Mouse (Mus musculus): ENCODE measurements around the gene Taf1b.
"Not testable (repeated sequence)": the region's sequence is repeated elsewhere in the genome, so short reads cannot be mapped to it uniquely, and the experiment has no call there.

Taf1b gene

DNA sequence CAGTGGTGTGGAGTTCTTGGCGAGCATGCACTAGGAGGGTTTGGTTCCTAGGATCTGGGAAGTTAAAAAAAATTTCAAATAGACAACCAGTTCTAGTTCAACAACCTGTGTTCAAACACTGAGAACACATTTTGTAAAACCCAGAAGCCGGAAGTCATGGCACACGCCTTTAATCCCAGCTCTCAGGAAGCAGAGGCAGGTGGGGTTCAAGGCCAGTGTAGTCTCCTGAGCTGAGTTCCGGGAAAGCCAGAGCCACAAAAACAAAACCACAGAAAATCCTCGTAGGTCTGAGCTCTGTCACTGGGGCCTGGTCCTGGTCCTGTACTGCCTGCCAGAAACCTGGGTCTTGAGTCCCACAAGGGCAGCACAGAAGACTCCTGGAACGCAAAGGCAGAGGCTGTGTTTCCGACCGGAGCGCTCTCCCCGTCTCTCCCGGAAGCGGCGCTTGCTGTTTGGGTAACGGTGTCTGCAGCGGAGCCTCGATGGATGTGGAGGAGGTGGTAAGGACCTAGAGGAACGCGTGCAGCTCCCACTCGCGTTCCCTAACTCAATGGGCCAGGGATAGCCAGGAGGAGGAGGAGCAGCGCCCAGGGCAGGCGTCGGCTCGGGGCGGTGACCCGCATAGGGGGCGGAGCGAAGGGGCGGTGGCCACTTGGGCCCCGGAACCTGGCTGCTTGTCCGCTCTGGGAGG is at the start of gene Taf1b:
TSS of gene Taf1b (plus strand) at position 210 of the 691 bp plus-strand sequence.
- DNase-seq (ENCODE audit: low read depth): peak; percentile 93

DNA sequence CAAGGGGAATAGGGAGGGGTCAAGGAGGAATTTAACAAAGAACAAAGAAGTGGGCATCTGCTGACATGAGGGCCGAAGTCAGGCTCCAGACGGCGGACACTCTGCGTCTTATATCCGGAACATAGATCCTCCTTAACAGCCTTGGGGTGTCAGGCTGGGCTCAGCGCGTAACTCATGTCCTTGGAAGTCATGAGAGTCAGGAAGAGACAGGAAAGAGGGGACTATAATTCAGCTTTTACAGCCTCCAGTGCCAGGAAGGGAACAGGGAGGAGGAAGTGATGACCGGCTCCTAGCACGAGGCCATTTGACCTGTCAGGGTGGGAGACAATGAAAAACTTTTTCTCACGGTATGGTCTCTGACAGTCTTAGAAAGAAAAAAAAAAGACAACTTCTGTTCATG is 37.8 kb upstream of the Taf1b start:
- DNase-seq (ENCODE audit: low read depth): no peak

DNA sequence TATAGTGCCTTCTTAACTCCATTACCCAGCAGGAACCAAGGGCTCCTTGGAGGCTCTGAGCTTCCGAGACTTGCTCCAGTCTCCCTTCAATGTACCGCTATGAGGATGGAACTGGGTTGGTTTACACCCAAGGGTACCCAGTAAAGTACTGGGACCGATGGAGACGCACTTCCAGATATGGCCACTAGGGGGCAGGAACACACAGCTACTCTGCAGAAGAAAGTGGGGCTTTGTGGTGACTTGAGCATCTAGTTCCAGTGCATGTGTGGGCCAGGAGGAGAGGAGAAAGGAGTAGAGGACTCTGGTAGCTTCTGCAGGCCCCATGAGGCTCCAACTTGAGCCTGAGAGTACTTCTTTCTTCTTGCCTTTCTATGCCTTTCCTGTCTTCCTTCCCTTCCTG is 36.0 kb upstream of the Taf1b start:
- peak; percentile 44 for DNase-seq (ENCODE audit: low read depth)

DNA sequence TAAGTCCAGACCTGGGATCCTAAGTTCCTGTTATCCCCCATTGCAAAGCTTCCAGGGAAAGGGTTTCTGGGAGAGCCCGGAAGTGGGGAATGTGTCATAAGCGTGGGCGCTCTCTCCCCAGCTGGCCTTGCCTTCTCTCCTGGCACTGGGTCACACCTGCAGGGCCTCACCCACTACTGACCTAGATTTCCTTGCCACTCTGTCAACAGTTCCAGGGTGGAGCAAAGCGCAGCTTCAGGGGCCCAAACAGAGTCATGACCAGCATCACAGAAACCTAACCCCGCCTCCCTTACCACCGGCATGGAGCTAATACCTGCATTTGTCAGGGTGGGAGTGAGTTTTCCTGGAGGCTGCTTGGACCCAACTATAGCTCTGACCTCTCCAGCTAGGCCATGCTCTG is 34.7 kb upstream of the Taf1b start:
- DNase-seq (ENCODE audit: low read depth): not testable (repeated sequence)

GRCm38 (mm10) chr12:24468966-24469365 is 29.2 kb upstream of the Taf1b start:
- DNase-seq (ENCODE audit: low read depth): no peak

DNA sequence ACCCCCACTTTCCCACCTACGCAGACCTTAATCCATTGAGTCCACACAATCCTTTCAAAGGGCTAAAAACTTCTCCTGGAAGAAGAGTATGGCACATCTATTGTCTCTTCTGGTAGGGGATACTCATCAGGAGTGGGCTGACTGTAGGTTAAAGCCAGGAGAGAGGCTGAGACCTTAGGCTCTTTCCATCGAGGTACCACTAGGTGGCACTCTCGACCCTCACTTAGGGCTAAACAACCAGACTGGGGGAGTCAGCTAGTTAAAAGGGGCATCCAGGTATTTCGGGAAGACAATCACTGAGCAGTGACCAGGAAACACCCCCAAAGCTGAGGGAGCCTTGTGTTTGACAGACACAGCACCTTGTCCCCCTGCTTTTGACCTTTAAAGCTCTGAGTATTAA is 27.2 kb upstream of the Taf1b start:
- peak; percentile 78 for DNase-seq (ENCODE audit: low read depth)

- no peak for DNase-seq (ENCODE audit: low read depth)
Observed at GRCm38 (mm10) chr12:24473221-24473620, 24.9 kb upstream of the Taf1b start.

GRCm38 (mm10) chr12:24484930-24485329 is 13.2 kb upstream of the Taf1b start:
- no peak for DNase-seq (ENCODE audit: low read depth)

DNA sequence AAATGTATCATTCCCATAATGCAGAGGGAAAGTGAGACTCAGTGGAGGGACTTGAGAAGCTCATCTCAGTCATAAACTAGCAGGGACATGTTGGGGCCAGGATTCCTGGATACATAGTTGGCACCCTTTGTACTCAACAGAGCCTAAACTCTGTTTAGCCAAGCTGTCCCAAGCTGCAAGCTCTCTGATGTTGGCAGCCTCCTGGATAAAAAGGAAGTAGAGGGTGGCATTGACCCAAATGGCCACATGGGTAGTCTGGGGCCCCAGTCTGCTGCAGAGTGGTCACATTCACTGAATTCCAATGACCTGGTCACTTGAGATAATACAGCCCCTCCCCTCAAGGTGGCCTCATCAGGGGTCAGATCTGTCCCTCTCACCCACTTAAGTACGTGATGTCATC is 11.3 kb upstream of the Taf1b start:
- no peak for DNase-seq (ENCODE audit: low read depth)

DNA sequence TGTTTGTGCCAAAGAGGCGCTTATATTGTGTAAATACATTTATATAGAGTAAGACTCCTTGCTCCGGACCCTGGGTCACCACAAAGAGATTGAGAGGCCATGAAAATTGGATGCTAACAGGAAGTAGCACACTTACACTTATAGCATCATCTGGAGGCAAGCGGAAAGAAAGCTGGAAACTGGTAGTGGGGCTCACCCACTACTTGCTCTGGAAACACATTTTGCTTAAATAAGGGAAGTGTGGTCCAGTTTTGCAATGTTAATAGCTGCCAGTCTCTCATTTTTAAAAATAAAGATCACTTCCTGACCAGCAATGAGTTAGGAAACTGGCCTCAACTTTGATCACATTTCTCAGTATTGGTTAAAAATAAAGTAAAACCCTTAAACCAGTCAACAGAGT is 5.7 kb upstream of the Taf1b start:
- not testable (repeated sequence) for DNase-seq (ENCODE audit: low read depth)

GRCm38 (mm10) chr12:24493011-24493410 is 5.1 kb upstream of the Taf1b start:
- DNase-seq (ENCODE audit: low read depth): peak; percentile 46

DNA sequence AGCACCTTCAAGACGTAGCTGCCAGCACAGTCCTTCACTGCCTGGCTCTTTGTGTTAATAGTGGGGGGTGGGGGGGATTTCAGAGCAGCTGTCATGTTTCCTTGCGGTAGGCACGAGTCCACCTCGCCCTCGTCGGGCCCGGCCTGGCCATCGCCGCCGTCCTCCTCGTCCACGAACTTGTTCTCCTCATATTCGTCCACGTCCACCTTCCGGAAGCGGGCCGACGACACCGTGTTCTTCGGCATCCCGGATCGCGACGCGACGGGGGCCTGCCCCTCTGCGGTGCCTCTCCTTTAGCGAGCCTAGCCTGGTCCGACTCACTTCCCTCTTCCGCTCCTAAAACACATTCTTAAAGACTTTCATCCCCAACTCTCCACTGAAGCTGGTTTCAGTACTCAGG is 4.7 kb upstream of the Taf1b start:
- DNase-seq (ENCODE audit: low read depth): peak; percentile 54

DNA sequence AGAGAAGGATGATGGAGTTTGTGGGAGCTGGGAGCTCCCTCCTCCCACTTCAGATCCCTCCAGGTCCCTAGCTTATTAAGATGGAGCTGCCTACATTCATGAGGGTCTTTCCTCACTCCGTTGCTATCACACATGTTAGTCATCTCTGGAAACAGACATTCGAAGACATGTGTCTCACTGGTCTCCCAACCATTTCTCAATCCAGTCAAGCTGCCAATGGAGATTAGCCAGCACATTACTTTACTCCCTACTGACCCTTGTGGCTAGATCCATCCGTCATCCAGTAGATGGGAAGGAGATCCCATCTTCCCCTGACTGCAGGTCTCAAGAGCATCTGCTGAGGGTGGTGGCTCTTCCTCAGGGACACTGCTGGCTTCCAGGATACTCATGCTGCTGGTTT is 3.4 kb upstream of the Taf1b start:
- not testable (repeated sequence) for DNase-seq (ENCODE audit: low read depth)

DNA sequence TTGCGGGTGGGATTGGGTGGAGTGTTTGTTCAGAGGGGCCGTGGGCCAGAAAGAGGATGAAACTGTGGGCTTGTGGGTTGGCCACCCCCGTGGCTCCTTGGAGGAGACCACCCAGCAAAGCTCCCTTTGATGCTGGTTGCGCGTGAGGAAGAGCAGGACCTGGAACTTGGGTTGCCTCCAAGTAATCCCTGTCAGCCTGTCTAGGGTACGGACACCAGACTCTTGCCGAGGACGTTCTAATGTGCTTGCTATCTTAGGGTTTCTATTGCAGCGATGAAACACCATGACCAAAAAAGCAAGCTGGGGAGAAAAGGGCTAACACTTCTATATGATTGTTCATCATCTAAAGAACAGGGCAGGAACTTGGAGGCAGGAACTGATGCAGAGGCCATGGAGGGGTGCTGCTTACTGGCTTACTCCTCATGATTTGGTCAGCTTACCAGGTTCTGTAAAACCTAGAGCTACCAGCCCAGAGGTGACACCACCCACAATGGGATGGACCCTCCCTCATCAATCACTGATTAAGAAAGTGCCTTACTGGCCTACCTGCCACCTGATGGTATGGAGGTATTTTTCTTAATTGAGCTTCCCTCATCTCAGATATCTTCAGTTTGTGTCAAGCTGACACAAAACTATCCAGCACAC is 804 bp downstream of the Taf1b start:
- not testable (repeated sequence) for DNase-seq (ENCODE audit: low read depth)

GRCm38 (mm10) chr12:24517118-24517517 is 19.0 kb downstream of the Taf1b start:
- no peak for DNase-seq (ENCODE audit: low read depth)

DNA sequence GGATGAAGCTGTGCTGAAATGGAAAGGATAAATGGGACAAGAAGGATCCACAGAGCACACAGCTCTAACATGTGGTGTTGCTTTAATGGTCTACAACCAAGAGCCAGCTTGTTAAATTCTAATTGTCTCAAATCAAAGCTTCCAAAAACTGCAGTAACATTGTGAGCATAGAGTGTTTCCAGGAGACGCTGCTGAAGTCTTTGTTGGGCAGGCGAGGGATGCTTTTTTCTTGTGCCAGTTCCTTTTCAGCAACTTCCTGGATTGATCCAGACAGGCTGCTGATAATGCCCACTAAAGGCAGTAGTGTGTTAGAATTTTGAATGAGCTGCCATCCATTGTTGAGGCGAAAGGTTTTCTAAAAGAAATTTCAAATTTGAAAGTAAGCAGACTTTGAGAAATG is 22.9 kb downstream of the Taf1b start:
- DNase-seq (ENCODE audit: low read depth): no peak

GRCm38 (mm10) chr12:24525065-24525464 is 26.9 kb downstream of the Taf1b start:
- DNase-seq (ENCODE audit: low read depth): not testable (repeated sequence)

GRCm38 (mm10) chr12:24536390-24536789 is 38.2 kb downstream of the Taf1b start:
- DNase-seq (ENCODE audit: low read depth): peak; percentile 46

DNA sequence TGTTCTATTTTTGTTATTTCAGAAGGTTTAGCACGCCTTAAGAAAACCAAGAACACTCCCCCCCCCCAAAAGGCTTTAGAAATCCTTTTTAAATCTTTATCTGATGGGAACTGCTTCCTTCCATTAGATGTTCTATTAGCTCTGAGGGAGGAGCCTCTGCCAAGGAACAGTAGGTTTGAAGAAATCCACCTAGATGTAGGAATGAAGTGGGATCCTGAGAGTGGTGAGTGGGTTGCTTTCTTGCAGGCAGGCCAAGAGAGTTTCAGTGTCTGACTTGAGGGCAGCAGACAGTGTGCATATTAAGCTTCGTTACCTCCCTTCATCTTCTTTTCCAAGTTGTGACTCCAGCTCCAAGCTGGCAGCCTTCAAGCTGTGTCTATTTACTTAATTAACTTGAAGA is 39.0 kb downstream of the Taf1b start:
- peak; percentile 11 for DNase-seq (ENCODE audit: low read depth)

GRCm38 (mm10) chr12:24537965-24538364 is 39.8 kb downstream of the Taf1b start:
- no peak for DNase-seq (ENCODE audit: low read depth)

- no peak for DNase-seq (ENCODE audit: low read depth)
Observed at GRCm38 (mm10) chr12:24541426-24542154, 43.4 kb downstream of the Taf1b start.

DNA sequence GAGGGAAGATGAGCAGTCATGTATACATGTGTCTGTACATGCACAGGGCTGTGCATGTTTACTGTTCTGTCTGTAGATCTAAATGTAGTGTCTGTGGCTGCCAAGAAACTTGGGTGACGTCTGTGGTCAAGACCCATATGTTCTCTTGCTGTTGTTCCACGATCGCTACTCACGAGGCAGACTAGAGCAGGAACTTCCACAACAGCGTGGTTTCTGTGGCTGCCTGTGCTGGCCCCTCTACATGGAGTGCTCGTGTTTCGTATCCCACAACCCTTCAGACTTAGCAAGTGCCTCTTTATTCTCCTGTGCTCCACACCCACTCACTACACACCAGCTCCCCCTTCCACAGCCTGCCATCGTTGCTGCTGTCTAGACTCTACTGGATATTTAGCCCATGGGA is 49.5 kb downstream of the Taf1b start:
- no peak for DNase-seq (ENCODE audit: low read depth)

DNA sequence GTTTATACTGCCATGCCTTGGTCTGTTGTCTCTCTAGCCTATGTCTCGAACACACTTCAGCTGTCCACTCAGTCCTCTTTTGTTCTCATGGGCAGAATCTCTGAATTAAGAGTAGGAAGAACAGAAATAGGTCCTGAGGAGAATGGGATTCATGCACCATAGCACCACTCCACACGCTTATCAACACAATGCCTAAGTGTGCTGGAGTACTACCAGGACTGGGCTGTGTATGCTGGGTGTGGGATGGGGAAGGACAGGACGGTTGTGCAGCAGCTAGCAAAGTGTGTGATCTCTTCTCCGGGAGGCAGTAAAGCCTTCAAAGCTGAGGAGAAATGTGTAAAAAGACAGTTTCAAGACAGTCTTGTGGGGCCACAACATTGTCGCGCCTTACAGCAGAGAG is 50.7 kb downstream of the Taf1b start:
- DNase-seq (ENCODE audit: low read depth): no peak

All from induced T-regulatory cell, adult 2 months (primary cell).